Mouse (Mus musculus) stomach, postnatal 0 days (tissue): ENCODE results near the gene Vgll4.

Experiments
- CTCF ChIP-seq: IDR thresholded peaks from 2 replicates; pipeline ENCODE4 v1.5.1; 2016; ENCODE audit warnings: antibody characterized with exemption, low read depth, mild to moderate bottlenecking, moderate library complexity
- EP300 ChIP-seq: optimal IDR thresholded peaks from 2 replicates; pipeline ENCODE3; 2016; ENCODE audit warnings: antibody characterized with exemption

GRCm38 (mm10) chr6:114882675-114883074 lies 87.1 kb downstream of the Vgll4 start:
- TF ChIP-seq CTCF (no peak), EP300 (no peak)
